Mouse (Mus musculus) megakaryocyte, embryonic 14.5 days (primary cell): ENCODE data around the gene Nxpe5. TPM values are rescaled to one million over a fixed set of nuclear protein-coding genes. Genes with fewer than 3 reads are reported as not detected.

Experiments used
- H3K27me3 ChIP-seq: replicated peaks from 2 replicates; pipeline ENCODE3; 2012; ENCODE audit warnings: inconsistent platforms
- H3K36me3 ChIP-seq: replicated peaks from 2 replicates; pipeline ENCODE3; 2012; ENCODE audit warnings: low read length, inconsistent platforms, mixed read lengths
- H3K4me1 ChIP-seq: 2 replicates; pipeline ENCODE4 v1.6.1; 2012; ENCODE audit warnings: inconsistent platforms
- H3K4me3 ChIP-seq: replicated peaks from 2 replicates; pipeline ENCODE3; 2012; ENCODE audit warnings: moderate library complexity, mild to moderate bottlenecking, inconsistent platforms
- H3K9me3 ChIP-seq: 2 replicates; pipeline ENCODE4 v1.6.1; 2012; ENCODE audit warnings: inconsistent platforms
- FLI1 ChIP-seq: IDR thresholded peaks from 2 replicates; pipeline ENCODE4 v1.6.1; 2012; ENCODE audit warnings: low read length, inconsistent platforms, mixed read lengths
- GATA1 ChIP-seq: IDR thresholded peaks from 3 replicates; pipeline ENCODE4 v1.6.1; 2012; ENCODE audit warnings: mixed read lengths, low read length, inconsistent platforms, borderline replicate concordance
- polyA plus RNA-seq: library from polyadenylated mRNA; stranded (reverse); fragments of >175 nt; gene quantifications from 2 replicates; pipeline ENCODE4 v1.2.3, GENCODE M21; 2012; ENCODE audit warnings: low replicate concordance; ENCODE audit not compliant: insufficient read depth

Gene Nxpe5
- polyA plus RNA-seq, 1 experiment: 0.40 TPM

GRCm38 (mm10) chr5:138241511-138241910 lies 15.8 kb downstream of the Nxpe5 start:
- peaks cover 8% of the 10 kb centered on the region for H3K4me1 ChIP-seq
- peaks cover 14% of the 10 kb centered on the region for H3K27me3 ChIP-seq
- no peaks in the 10 kb centered on the region for H3K36me3 ChIP-seq
- H3K4me3 ChIP-seq: no peak overlapping the region
- peaks cover 13% of the 10 kb centered on the region; the same call in 1 of the 2 replicates for H3K9me3 ChIP-seq
- TF ChIP-seq FLI1 (no peak), GATA1 (no peak)

- Histone ChIP-seq H3K4me1 (peaks cover 15% of the 10 kb centered on the region), H3K36me3 (no peaks in the 10 kb centered on the region), H3K27me3 (peaks cover 5% of the 10 kb centered on the region), H3K9me3 (peaks cover 23% of the 10 kb centered on the region), H3K4me3 (no peak overlapping the region)
- TF ChIP-seq FLI1: no peak
Observed at GRCm38 (mm10) chr5:138251144-138251543, 25.4 kb downstream of the Nxpe5 start.

- TF ChIP-seq GATA1 (no peak), FLI1 (no peak)
- H3K4me1 ChIP-seq: peaks cover 34% of the 10 kb centered on the region
- peaks cover 9% of the 10 kb centered on the region for H3K36me3 ChIP-seq
- H3K9me3 ChIP-seq: peaks cover 23% of the 10 kb centered on the region
- H3K27me3 ChIP-seq: peaks cover 5% of the 10 kb centered on the region
- no peak overlapping the region for H3K4me3 ChIP-seq
Observed at GRCm38 (mm10) chr5:138253061-138253460, 27.4 kb downstream of the Nxpe5 start.

- peaks cover 34% of the 10 kb centered on the region for H3K36me3 ChIP-seq
- peaks cover 5% of the 10 kb centered on the region for H3K27me3 ChIP-seq
- H3K4me1 ChIP-seq: peaks cover 59% of the 10 kb centered on the region
- H3K4me3 ChIP-seq: peak within 1 kb of the TSS; percentile 94
- H3K9me3 ChIP-seq: peaks cover 16% of the 10 kb centered on the region
- no peak for TF ChIP-seq FLI1
- TF ChIP-seq GATA1: no peak
Observed at GRCm38 (mm10) chr5:138255353-138256093, 29.8 kb downstream of the Nxpe5 start, which contains the start of gene Lamtor4. Lamtor4 (plus strand) TSS chr5:138255482.

- Histone ChIP-seq H3K36me3 (peaks cover 40% of the 10 kb centered on the region), H3K9me3 (peaks cover 13% of the 10 kb centered on the region), H3K27me3 (peaks cover 3% of the 10 kb centered on the region), H3K4me1 (peaks cover 64% of the 10 kb centered on the region), H3K4me3 (peak overlapping the region; percentile 94)
- TF ChIP-seq GATA1: no peak
- no peak for TF ChIP-seq FLI1
Observed at GRCm38 (mm10) chr5:138256094-138256467, 30.4 kb downstream of the Nxpe5 start.

- Histone ChIP-seq H3K4me1 (peaks cover 74% of the 10 kb centered on the region), H3K4me3 (peak overlapping the region; percentile 94), H3K36me3 (peaks cover 50% of the 10 kb centered on the region), H3K9me3 (peaks cover 7% of the 10 kb centered on the region), H3K27me3 (no peaks in the 10 kb centered on the region)
- TF ChIP-seq GATA1: no peak; the same call in 2 of the 3 replicates
- TF ChIP-seq FLI1: no peak
Observed at GRCm38 (mm10) chr5:138256966-138257584, 31.4 kb downstream of the Nxpe5 start.

- Histone ChIP-seq H3K27me3 (no peaks in the 10 kb centered on the region), H3K36me3 (peaks cover 55% of the 10 kb centered on the region), H3K4me1 (peaks cover 79% of the 10 kb centered on the region), H3K9me3 (peaks cover 6% of the 10 kb centered on the region), H3K4me3 (peak overlapping the region; percentile 70)
- no peak for TF ChIP-seq GATA1
- TF ChIP-seq FLI1: no peak
Observed at GRCm38 (mm10) chr5:138257585-138257978, 31.9 kb downstream of the Nxpe5 start.

GRCm38 (mm10) chr5:138258078-138258477 lies 32.4 kb downstream of the Nxpe5 start:
- no peak overlapping the region for H3K4me3 ChIP-seq
- peaks cover 84% of the 10 kb centered on the region for H3K4me1 ChIP-seq

GRCm38 (mm10) chr5:138258542-138258941 lies 32.8 kb downstream of the Nxpe5 start:
- Histone ChIP-seq H3K36me3 (peaks cover 56% of the 10 kb centered on the region), H3K4me3 (no peak overlapping the region), H3K9me3 (no peaks in the 10 kb centered on the region), H3K4me1 (peaks cover 89% of the 10 kb centered on the region), H3K27me3 (no peaks in the 10 kb centered on the region)
- no peak for TF ChIP-seq FLI1
- TF ChIP-seq GATA1: no peak

More at GRCm38 (mm10) chr5:138258078-138258477, 32.4 kb downstream of the Nxpe5 start:
- Histone ChIP-seq H3K36me3 (peaks cover 56% of the 10 kb centered on the region), H3K9me3 (peaks cover under 1% of the 10 kb centered on the region), H3K27me3 (no peaks in the 10 kb centered on the region)
- TF ChIP-seq FLI1 (no peak), GATA1 (no peak)

- H3K9me3 ChIP-seq: no peaks in the 10 kb centered on the region
- TF ChIP-seq GATA1 (no peak), FLI1 (no peak)
- no peaks in the 10 kb centered on the region for H3K27me3 ChIP-seq
- peaks cover 56% of the 10 kb centered on the region for H3K36me3 ChIP-seq
- no peak overlapping the region for H3K4me3 ChIP-seq
- H3K4me1 ChIP-seq: peaks cover 89% of the 10 kb centered on the region
Observed at GRCm38 (mm10) chr5:138258993-138259392, 33.3 kb downstream of the Nxpe5 start.
